In the genomic region with DNA sequence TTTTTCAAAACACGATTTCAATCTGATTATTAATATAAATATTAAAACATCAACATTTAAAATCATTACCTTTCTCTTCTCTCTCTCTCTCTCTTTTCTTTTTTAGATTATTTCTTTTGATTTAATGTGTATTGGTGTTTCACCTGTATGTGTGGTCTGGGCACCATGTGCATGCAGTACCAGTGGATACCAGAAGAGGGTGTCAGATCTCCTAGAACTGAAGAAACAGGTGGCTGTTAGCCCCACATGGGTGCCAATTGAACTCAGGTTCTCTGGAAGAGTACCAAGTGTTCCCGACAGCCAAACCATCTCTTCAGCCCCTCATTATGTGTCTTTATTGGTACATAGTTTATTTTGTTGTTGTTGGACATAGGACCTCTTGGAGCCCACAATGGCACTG, we compare ENCODE assay signal across 8 mouse cellular contexts. TPM values are rescaled to one million over a fixed set of nuclear protein-coding genes. Genes with fewer than 3 reads are reported as not detected.
DNase-seq lines count a peak whose midpoint lies in the region; ATAC-seq and TF ChIP-seq lines count a peak whose summit lies in the region.

No protein-coding gene starts in this region.

- H3K4me2 ChIP-seq in forebrain, postnatal 0 days (ENCODE audit: low read depth), result no peak overlapping the region
- no peak overlapping the region for H3K4me2 ChIP-seq in forebrain, embryonic 12.5 days
- no peak overlapping the region for H3K4me2 ChIP-seq in lung, embryonic 14.5 days

- CTCF ChIA-PET in Patski (lab: Charles Lee), result no interaction called here

- POLR2A ChIA-PET in Patski (lab: Charles Lee), result interaction anchor here (0.5 kb wide), 1 partner anchor 99 kb away, joined by 4 read pairs; no protein-coding TSS in a partner anchor

- H3K36me3 ChIP-seq in forebrain, postnatal 0 days (ENCODE audit: insufficient read depth), result peaks cover 2% of the 10 kb centered on the region; the same call in 1 of the 2 replicates
- H3K36me3 ChIP-seq in forebrain, embryonic 12.5 days (replicated peaks), result peaks cover 7% of the 10 kb centered on the region
- H3K36me3 ChIP-seq in lung, embryonic 14.5 days (ENCODE audit: insufficient read depth), result peaks cover 5% of the 10 kb centered on the region
- H3K36me3 ChIP-seq in small intestine, adult 2 months (ENCODE audit: control insufficient read depth, insufficient read depth, low read length), result peaks cover 4% of the 10 kb centered on the region; the same call in 1 of the 2 replicates

- H3K4me1 ChIP-seq in forebrain, postnatal 0 days (ENCODE audit: insufficient read depth), result no peaks in the 10 kb centered on the region
- peaks cover 24% of the 10 kb centered on the region for H3K4me1 ChIP-seq in forebrain, embryonic 12.5 days
- no peaks in the 10 kb centered on the region for H3K4me1 ChIP-seq in lung, embryonic 14.5 days (ENCODE audit: insufficient read depth)
- peaks cover 2% of the 10 kb centered on the region; the same call in 1 of the 2 replicates for H3K4me1 ChIP-seq in small intestine, adult 2 months (ENCODE audit: control insufficient read depth, insufficient read depth, insufficient read length, low read length)

- no peak for TF ChIP-seq POLR2A in small intestine, adult 2 months (IDR thresholded peaks at IDR 0.05; ENCODE audit: low read depth, low read length)

- 41% methylated on average over 2 of the region's 2 CpGs for WGBS in forebrain, postnatal 0 days
- 41% methylated on average over 2 of the region's 2 CpGs for WGBS in forebrain, embryonic 12.5 days
- WGBS in lung, embryonic 14.5 days, result 58% methylated on average over 2 of the region's 2 CpGs
- WGBS in small intestine, adult 2 months, result 69% methylated on average over 2 of the region's 2 CpGs

- in situ Hi-C loops in Patski (cut with MboI; ENCODE audit: low pct_unique_long_range_greater_than_20kb), result no loop called here

- DNase-seq in forebrain, postnatal 0 days, result no peak
- DNase-seq in lung, embryonic 14.5 days, result peak; percentile 37
- DNase-seq in lung, postnatal 14 days, result no peak
- DNase-seq in Patski (ENCODE audit: low read depth, low spot score) (no peak), adipocyte (ENCODE audit: low spot score) (no peak)

- H3K9ac ChIP-seq in forebrain, postnatal 0 days, result no peak overlapping the region
- no peak overlapping the region for H3K9ac ChIP-seq in forebrain, embryonic 12.5 days
- no peak overlapping the region for H3K9ac ChIP-seq in lung, embryonic 14.5 days

- no peak overlapping the region for H3K4me3 ChIP-seq in forebrain, postnatal 0 days (ENCODE audit: low read depth, low read length)
- no peak overlapping the region for H3K4me3 ChIP-seq in forebrain, embryonic 12.5 days (replicated peaks)
- H3K4me3 ChIP-seq in lung, embryonic 14.5 days (ENCODE audit: low read depth, low read length), result no peak overlapping the region
- no peak overlapping the region for H3K4me3 ChIP-seq in small intestine, adult 2 months (ENCODE audit: low read depth, low read length)

- H3K27ac ChIP-seq in forebrain, postnatal 0 days (ENCODE audit: low read depth, low read length), result no peak overlapping the region
- H3K27ac ChIP-seq in forebrain, embryonic 12.5 days, result no peak overlapping the region
- no peak overlapping the region for H3K27ac ChIP-seq in lung, embryonic 14.5 days (ENCODE audit: low read depth)
- H3K27ac ChIP-seq in small intestine, adult 2 months (ENCODE audit: insufficient read depth, low read depth, low read length), result no peak overlapping the region

- no peaks in the 10 kb centered on the region for H3K9me3 ChIP-seq in forebrain, postnatal 0 days (ENCODE audit: low read length)
- no peaks in the 10 kb centered on the region for H3K9me3 ChIP-seq in forebrain, embryonic 12.5 days
- no peaks in the 10 kb centered on the region for H3K9me3 ChIP-seq in lung, embryonic 14.5 days (ENCODE audit: low read depth, low read length)

- no peaks in the 10 kb centered on the region for H3K27me3 ChIP-seq in forebrain, postnatal 0 days (ENCODE audit: insufficient read depth, low read length)
- H3K27me3 ChIP-seq in forebrain, embryonic 12.5 days, result no peaks in the 10 kb centered on the region
- H3K27me3 ChIP-seq in lung, embryonic 14.5 days (ENCODE audit: insufficient read depth, low read length), result no peaks in the 10 kb centered on the region
- H3K27me3 ChIP-seq in Patski, result no peaks in the 10 kb centered on the region
- H3K27me3 ChIP-seq in small intestine, adult 2 months (ENCODE audit: control insufficient read depth, insufficient read depth, low read length), result no peaks in the 10 kb centered on the region

- ATAC-seq in forebrain, postnatal 0 days, result no peak
- ATAC-seq in forebrain, embryonic 12.5 days (ENCODE audit: low FRiP score), result no peak
- no peak for ATAC-seq in lung, embryonic 14.5 days (ENCODE audit: insufficient read depth)
- ATAC-seq in Patski, result no peak
- no peak for ATAC-seq in granulocyte monocyte progenitor cell, adult 5-6 weeks (replicated peaks; ENCODE audit: poor library complexity, severe bottlenecking)

- peak; percentile 58 for TF ChIP-seq CTCF in forebrain, postnatal 0 days (IDR thresholded peaks at IDR 0.05; ENCODE audit: low read depth)
- TF ChIP-seq CTCF in lung, embryonic 14.5 days (IDR thresholded peaks at IDR 0.05; ENCODE audit: low read depth), result peak; percentile 55
- TF ChIP-seq CTCF in Patski (IDR thresholded peaks at IDR 0.05), result peak; percentile 55
- TF ChIP-seq CTCF in small intestine, adult 2 months (IDR thresholded peaks at IDR 0.05; ENCODE audit: extremely low read depth, insufficient read length, insufficient replicate concordance, low read depth, low read length), result peak; percentile 35; the same call in 1 of the 2 replicates

RNA-seq across cellular contexts. Expression of a gene that starts 11.1 kb away (rescaled TPM):
- 3,364 and 4,241 TPM in 2 replicates for total RNA-seq in forebrain, postnatal 0 days (2014; rRNA removed)
- polyA plus RNA-seq in forebrain, postnatal 0 days (2015; fragmentation: Nextera tagmentation; extraction: Ambion mirVana), result 2,287 and 2,372 TPM in 2 replicates
- 2,759 and 2,920 TPM in 2 replicates for polyA plus RNA-seq in forebrain, embryonic 12.5 days (2016; fragmentation: Nextera tagmentation; extraction: Ambion mirVana)
- 2,522 and 2,633 TPM in 2 replicates for polyA plus RNA-seq in lung, embryonic 14.5 days (2014; fragmentation: Nextera tagmentation; extraction: Ambion mirVana)
- 1,252 TPM for polyA plus RNA-seq in Patski (2021)
- 685 and 816 TPM in 2 replicates for polyA plus RNA-seq in small intestine, adult 2 months (2012; rRNA removed)
- 2,268 and 2,405 TPM in 2 replicates for total RNA-seq in granulocyte monocyte progenitor cell, adult 5-6 weeks (2014; fragmentation: Nextera tagmentation)
- total RNA-seq in granulocyte monocyte progenitor cell, adult 5-6 weeks (2017), result 4,273 and 4,449 TPM in 2 replicates
